Mouse (Mus musculus) spleen, postnatal 36 days (tissue): ENCODE measurements around the gene Col1a1.

Source experiments
- DNase-seq, 2 experiments: peaks; one replicate each; pipeline ENCODE4 v3.0.0; 2022; ENCODE audit warnings: low spot score in 2 of 2, mixed read lengths in 1 of 2

The Col1a1 gene

DNA sequence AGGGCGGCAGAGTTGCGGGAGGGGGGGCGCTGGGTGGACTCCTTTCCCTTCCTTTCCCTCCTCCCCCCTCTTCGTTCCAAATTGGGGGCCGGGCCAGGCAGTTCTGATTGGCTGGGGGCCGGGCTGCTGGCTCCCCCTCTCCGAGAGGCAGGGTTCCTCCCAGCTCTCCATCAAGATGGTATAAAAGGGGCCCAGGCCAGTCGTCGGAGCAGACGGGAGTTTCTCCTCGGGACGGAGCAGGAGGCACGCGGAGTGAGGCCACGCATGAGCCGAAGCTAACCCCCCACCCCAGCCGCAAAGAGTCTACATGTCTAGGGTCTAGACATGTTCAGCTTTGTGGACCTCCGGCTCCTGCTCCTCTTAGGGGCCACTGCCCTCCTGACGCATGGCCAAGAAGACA is at the start of gene Col1a1:
TSS of gene Col1a1 (plus strand) at position 180 of the 400 bp plus-strand sequence.
- no peak for DNase-seq

DNA sequence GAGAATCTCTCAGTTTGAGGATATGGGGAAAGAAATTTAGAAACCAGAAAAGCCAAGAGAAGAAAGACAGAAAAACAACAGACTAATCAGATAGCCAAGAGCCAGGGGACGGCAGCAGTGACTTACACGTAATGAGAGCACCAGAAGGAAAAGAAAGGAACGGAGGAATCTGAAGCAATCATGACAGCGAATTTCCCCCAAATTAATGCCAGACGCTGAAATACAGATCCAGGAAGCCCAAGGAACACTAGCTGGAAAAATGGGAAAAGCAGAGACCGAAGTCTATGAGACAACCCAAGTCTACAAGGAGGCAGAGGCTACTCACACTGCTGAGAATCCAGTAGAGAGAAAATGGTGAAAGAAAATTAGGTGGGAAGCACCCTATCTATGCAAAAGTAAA is 44.9 kb upstream of the Col1a1 start:
- no peak for DNase-seq

DNA sequence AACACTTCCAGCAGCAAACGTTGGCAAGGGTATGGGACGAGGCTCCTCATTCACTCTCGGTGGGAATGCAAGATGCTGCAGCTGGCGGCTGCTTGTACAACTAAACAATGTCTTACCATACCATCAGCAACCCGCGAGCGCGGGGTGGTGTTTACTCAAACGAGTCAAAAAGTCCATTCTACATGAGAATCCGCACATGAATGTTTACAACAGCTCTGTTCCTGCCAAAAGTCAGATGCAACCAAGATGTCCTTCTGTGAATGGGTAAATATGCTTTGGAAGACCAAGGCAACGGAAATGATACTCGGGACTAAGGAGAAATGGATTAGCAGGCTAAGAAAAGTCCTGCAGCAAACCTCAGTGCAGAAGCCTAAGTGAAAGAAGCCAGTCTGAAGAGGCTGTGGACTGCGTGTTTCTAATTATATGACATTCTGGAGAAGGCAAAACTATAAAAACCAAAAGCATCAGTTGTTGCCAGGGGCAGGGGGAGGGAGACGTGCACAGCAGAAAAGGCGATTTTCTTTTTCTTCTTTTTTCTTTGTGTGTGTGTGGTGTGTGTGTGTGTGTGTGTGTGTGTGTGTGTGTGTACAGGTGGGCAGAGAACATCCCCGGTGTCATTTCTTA is 39.2 kb upstream of the Col1a1 start:
- DNase-seq: no peak

DNA sequence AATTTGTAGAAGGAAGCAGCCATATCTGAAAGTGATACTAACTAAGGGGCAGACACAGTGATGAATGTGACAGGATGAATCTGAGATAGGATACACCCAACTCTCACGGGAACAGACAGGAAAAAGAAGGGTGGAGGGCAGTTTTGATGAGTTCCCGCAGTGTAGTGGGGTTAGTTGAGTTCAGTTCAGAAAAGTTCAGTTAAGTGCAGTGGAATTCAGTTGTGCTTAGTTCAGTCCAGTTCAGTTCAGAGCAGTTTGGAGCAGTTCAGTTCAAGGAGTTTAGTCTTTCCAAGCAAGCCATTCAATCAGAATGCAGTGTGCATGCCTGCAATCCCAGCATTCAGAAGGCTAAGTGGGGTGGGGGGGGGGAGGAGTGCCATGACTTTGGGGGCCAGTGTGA is 34.8 kb upstream of the Col1a1 start:
- no peak for DNase-seq

DNA sequence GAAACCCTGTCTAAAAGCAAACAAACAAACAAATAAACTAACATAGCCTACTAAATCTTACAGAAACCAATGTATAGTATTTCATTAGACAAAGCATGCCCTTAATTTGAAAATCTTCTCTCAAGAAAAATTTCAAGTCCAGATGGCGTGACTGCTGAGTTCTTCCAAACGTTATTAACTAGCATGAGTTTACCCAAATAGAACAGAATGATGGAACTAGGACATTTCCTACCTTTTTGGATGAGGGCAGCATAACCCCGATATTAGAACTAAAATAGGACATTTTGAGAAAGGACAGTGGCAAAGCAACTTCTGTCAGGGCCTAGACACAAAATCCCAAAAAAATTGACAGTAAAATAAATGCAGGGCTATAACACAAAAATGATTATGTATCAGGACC is 31.7 kb upstream of the Col1a1 start:
- no peak for DNase-seq

DNA sequence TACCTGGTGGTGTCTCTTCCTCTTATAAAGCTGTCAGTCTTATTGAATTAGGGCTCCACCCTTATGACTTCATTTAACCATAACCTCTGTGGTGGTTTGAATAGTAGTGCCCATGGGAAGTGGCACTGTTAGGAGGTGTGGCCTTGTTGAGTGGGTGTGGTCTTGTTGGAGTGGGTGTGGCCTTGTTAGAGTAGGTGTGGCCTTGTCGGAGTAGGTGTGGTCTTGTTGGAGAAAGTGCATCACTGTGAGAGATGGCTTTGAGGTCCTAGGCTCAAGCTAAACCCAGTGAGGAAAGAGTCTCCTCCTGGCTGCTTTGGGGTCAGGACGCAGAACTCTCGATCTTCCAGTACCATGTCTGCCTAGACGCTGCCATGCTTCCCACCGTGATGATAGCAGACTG is 25.1 kb upstream of the Col1a1 start:
- DNase-seq: no peak

DNA sequence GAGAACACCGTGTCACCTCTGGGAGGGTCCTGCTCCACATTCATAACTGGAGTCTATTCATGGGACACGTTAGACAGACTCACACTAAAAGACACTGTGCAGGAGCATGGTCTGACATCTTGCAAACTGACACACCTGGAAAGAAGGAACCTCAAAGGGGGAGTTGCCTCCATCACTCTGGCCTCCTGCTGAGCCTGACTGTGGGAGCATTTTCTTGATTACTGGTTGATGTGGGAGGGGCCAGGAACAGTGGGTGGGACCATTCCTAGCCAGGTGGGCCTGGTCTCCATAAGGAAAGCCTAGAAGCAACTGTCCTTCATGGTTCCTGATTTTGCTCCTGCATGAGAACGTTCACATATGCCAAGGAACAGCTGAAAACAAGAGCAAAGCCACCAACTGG is 23.5 kb upstream of the Col1a1 start:
- DNase-seq: no peak

DNA sequence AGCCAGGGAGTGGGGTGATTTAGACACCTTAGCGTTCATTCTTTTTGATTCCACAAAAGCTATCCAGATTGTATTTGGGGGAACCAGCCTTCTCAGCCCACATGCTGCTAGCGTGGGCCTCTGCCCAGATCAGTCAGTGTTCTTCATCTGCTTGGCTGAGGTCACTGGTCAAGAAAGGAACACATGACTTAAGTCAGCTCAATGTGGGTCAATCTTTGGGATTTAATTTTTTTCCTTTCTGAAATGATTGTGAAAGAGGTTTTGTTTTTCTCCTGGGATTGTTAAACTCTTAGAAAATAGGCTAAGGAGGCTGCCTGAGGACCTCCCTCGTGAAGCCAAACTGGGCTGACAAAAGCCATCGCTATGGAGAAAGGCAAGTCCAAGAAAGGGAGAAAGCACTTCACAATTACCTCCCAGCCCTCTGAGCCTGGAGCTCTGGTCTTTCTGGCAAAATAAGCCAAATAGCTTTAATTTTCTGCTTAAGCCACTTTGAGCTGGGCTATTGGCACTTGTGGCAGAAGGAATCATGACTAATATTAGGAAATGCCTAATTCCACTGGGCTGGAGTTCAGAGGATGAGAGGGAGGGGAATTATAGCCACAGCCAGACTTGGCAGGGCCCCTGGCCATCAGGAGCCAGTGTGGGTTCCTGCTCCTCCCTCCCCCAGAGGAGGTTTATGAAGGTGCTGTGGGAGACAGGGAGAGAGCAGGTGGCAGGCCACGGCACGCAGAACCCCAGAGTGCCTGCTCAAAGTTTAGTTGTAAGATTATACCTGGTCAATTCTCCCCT is 22.5 kb upstream of the Col1a1 start:
- DNase-seq: no peak

DNA sequence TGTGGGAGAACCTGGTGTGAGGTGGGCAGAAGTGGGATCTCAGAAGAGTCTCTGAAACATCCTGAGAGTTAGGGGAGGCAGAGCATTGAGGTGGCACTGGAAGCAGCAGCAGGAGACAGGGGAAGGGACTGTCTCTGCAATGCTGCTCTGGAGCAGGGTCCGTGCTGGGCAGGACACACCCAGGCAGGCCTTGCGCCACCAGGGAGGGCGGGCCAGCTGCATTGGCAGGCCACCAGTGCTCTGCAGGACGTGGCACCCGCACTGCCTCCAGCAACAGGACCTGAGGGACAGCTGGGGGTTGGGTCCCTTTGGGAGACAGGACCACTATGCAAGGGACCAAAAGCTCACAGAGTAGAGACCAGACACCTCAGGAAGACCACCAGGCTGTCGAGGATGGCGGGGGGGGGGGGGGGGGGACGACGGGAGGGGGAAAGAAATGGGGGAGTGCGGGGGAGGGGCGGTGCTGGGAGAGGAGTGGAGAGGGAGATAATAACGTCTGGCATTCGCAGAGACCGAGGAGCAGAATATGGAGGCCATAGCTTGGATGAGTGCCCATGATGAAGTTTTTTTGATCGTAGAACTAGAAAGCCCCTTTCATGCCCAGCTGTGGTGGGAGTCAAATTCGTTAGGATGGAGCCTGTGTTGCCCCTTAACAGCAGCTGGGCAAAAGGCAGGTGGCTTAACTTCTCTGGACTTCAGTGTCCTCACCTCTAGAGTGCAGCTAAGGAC is 20.2 kb upstream of the Col1a1 start:
- DNase-seq: no peak

DNA sequence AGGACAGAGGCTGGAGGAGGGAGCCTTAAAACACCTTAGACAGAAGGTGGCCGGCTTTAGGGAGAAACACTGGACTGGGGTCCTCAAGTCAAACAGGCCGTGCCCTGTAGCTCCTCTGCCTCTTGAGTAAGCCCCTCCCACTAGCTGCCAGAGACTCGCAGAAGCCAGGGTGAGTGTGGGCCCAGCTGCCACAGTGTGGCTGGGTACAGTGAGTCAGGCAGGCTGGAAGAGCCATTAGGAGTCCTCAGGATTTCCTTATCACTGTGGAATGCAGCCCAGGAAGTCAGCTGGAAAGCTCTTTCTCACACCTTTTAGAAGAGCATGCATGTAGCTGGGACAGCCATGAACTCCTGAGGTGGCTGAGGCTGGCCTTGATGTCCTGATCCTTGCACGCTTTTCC is 19.5 kb upstream of the Col1a1 start:
- no peak for DNase-seq

DNA sequence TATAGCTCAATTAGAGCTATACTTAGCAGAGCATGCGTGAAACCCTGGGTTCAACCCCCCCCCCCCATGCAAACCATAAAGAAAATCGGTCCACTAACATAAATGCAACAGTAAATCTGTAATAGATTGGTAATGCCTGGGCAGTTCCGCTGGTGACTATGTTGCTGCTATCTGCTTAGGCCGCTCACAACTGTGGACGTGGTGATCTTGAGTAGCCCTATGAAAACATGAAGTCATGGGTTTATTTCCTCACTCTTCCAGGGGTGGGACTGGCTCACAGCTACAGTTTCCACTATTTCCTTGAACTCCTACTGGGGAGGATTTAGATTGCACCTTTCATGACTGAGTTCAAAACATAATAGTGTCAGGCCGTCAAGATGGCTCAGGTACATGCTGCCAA is 18.3 kb upstream of the Col1a1 start:
- DNase-seq: no peak

DNA sequence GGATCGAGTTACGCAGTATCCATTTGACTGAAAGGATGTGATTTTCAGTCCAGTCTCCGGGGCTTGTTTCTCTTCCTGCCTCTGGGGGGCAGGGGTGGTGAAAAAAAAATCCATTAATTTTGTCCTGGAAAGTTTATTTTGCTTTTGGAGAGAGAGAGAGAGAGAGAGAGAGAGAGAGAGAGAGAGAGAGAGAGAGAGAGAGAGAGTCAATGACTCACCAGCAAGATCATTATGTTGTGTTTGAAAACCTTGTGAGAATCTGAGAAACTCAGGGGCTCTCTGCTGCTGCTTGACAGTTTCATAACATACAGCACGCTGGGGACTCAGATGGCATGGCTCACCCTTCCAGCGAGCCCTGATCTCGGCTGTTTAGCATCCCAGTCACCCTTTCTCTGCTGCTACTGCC is 15.0 kb upstream of the Col1a1 start:
- DNase-seq: no peak

DNA sequence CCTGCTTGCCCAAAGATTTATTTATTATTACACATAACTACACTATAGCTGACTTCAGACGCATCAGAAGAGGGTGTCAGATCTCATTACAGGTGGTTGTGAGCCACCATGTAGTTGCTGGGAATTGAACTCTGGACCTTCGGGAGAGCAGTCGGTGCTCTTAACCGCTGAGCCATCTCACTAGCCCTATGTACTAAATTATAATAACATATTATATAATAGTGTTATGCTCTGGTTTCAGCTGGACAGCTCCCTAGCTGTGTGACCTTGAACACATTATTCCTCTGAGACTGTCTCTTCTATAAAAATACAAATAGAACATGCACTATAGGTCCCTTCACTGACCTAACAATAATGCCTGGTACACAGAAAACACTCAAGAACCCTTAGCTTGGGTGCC is 11.0 kb upstream of the Col1a1 start:
- no peak for DNase-seq

DNA sequence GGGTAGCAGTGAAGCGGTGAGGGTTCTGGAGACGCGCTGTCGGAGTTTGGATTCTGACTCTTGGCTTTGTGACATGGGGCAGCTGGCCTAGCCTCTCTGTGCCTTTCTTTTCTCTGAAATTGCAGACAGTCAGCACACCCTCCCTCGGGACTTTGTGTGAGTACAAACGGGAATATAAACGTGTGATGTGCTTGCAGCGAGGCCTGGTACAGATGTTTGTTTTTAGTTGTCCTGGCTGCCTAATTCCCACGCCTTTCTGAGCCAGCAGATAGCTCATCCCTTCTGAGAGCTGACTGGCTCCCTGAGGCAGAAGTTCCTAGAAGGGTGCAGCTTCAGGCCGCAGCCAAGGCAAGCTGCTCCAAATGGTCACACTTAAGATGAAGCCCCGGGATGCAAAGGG is 9.6 kb upstream of the Col1a1 start:
- no peak for DNase-seq

DNA sequence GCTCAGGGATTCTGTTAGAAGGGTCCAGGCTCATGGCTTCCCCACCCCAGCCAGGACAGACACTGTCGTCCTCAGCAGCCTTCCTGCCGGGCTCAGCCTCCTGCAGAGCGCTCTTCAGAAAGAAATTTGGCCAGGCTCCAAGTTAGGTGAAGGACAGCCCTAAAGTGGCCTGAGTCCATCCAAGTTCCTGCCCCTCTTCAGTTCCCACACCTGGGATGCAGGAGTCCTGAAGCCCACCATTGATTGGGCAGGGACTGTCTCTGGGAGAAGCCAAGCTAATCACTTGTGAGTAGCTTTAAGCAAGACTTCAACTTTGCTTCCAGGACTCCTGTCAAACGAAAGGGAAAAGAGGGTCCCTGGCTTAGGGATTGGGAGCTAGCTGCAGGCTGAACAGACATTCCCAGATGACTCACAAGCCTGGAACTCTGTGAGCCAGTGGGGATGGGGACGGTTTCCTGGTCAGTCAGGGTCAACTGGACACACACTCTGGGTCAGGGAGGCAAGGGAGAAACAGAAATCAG is 8.2 kb upstream of the Col1a1 start:
- DNase-seq: no peak

DNA sequence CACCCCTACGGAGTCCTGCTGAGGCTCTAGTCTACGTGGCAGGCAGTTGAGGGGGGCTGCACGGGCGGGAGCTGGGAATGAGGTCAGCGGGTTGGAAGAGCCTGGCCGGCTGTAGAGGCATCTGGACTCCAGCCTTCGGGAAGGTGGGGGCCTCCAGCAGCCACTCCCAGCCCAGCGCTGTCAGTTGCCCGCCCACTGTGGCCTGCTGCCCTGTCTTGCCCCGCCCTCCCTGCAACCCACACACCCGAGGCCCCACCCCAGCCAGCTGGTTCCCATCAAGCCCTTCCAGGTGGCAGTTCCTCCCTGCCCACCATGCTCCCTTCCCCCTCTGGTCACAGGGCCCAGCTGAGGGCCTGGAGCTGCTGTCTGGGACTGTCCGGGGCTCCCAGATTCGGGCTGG is 7.2 kb upstream of the Col1a1 start:
- DNase-seq: peak; percentile 27 to 28

DNA sequence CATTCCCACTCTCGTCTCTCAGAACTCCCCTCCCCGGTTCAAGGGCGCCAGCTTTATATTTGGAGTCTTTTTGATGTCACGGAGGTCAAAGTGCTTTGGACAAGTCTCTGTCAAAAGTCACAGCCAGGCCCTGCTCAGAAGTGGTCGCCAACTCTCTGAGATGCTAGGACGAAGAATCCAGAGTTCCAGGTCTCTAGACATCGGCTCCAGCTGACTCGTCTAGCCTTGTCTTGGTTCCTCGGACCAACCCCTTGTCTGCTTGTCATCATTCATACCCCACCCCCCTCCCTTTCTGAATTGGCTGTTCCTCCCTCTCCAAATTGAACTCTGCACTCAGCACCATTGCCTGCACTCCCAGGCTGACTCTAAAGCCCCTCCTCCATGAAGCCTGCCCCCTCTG is 6.4 kb upstream of the Col1a1 start:
- DNase-seq: no peak

DNA sequence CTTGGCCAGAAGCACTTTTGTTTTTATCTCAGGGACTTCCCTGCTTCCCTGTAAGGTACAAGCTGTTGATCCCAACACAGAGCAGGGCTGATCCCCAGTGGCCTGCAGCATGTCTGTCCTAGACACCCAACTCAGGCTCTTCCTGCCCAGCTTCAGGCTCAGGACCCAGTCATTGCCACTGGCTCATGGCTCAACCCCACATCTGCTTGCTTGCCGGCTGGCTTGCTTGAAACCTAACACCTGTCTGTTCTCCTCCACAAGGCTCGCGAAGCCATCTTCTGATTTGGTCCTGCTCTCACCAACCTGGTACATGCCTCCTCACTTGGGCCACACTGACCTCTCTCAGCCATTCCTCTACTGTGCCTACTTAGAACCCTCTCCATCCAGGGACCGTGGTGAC is 5.9 kb upstream of the Col1a1 start:
- no peak for DNase-seq

DNA sequence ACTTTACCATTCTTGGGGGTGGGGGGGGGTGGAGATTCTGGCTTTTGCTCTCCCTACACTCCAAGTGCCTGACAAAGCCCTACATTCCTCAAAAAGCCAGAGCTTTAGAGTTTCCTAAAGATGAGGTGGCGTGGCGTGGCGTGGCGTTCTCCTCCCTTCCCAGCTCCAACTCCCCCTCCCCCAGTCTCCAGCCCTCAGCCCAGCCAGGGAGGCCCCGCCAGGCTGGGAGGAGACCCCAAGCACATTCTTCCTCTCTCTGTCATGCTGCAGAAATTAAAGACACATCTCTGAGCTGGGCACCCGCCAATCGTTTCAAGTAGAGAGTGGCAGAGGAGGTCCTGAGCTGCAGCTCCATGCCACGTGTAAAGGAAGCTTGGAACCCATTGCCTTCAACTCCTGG is 2.4 kb upstream of the Col1a1 start:
- no peak for DNase-seq

DNA sequence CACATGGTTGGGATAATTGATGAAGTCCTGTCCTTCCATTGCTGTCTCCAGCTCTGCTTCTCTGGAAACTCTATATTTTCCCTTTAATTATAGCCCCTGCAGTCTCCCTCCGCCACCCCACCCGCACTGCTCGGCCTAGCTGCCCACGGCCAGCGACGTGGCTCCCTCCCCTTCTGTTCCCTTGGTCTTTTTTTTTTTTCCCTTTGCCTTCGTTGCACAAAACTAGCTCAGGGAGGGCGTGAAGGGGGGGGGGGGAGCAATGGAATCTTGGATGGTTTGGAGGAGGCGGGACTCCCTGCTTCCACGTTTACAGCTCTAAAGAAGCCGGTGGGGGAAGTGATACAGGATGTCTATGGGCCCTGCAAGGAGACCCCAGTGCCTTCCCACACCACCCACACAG is 1.5 kb upstream of the Col1a1 start:
- DNase-seq: no peak

DNA sequence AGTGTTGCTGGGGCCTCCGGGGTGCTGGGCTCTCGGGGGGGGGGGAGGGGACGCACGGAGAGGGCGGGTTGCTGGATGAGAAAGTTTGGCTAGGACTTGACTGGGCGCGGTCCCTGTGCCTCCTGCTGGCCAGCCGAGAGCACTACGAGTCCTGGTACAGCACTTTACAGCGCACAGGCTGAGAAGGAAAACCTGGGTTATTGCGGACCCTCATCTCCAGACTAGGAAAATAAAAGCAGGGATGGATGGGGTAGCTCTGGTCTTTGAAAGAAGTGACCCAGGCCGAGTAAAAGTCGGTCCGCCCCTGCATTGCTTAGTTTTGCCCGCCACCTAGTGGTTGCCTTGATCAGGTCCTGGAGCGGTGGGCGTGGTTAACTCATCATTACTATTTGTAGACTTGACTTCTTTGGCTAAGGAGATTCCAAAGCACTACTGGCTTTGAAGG is 849 bp downstream of the Col1a1 start:
- DNase-seq: peak; percentile 55 to 67

DNA sequence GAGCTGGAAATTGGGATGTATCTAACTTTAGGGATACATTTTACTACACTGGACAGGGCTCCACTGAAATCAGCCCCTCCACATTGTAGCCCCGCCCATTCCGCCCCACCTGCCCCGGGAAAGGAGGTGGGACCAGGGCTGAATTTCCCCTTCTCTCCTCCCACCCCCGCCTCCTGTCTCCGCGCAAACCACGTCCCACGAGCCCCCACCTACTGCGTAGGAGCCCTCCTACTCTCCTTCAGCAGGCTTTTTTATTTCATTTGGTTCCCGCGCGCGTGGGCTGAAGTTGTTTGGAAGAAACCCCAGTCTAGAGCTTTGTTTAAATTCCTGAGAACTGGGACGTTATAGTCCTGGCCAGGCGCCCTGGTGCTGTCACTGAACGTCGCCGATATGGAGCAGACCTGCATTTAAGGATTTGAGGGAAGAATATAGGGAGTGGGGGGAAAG is 1.3 kb downstream of the Col1a1 start:
- peak in 1 of 2 experiments; percentile 17 for DNase-seq

DNA sequence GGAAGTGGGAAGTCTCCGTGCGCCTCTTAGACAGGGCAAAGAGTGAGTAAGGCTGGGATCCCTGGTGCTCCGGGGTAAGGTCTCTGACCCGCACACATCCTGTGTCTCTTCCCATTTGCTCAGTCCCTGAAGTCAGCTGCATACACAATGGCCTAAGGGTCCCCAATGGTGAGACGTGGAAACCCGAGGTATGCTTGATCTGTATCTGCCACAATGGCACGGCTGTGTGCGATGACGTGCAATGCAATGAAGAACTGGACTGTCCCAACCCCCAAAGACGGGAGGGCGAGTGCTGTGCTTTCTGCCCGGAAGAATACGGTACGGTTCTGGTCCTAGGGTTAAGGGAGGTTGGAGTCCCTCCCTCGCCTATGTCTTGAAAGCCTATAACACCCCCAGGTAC is 1.8 kb downstream of the Col1a1 start:
- DNase-seq: no peak
